ENCODE assay signal across 32 mouse cellular contexts in the genomic region with DNA sequence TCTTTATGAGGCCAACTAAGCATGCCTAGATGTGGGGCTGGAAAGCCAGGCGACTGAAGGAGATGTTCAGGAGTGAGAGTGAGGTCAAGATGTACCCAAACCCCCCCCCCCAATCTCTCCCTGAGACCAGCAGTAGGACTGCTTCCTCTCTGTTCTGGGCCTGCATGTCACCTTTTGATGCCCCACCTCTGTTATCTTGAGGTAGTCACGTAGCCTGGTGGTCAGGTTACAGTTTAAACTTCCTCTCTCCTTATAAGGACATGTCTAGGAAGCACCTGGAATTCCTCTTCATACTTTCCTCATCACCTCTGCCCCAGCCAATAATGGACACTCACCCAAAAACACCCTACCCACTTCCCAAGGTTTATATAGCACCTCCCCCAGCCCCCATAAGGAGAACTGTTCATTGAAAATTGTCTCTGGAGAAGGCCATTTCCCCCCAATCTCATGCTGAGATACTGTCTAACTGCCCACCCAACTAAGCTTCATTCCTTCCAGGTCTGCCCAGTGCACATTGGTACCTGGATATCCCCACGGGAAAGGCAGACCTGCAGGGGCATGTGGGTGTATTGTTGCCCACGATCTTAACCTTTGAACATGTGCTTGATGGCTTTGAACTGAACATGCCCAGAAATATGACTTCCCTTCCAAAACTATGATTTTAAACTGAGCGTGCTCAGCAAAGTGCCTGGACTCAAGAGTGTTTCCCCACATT. TPM values are rescaled to one million over a fixed set of nuclear protein-coding genes. Genes with fewer than 3 reads are reported as not detected.
"Had no signal": no experiment of that assay in that cellular context is flagged by ENCODE, and none has a peak within 500 bp of the region (broad histone marks: within the 10 kb centered on the region; RNA-seq: fewer than 3 reads in every experiment).

No protein-coding gene starts in this region.

- H3K9me3 ChIP-seq: heart, embryonic 10.5 days; heart, embryonic 12.5 days; hindbrain, embryonic 13.5 days; hindbrain, embryonic 15.5 days; limb, embryonic 10.5 days; limb, embryonic 12.5 days had no signal

- ATAC-seq: forebrain, postnatal 0 days; hindbrain, postnatal 0 days had no signal

- H3K27ac ChIP-seq: heart, embryonic 10.5 days; hindbrain, embryonic 13.5 days; hindbrain, embryonic 15.5 days; hindbrain, postnatal 0 days; limb, embryonic 10.5 days; limb, embryonic 12.5 days had no signal

- H3K9ac ChIP-seq: forebrain, postnatal 0 days; heart, embryonic 12.5 days; hindbrain, embryonic 13.5 days; hindbrain, embryonic 15.5 days; limb, embryonic 12.5 days had no signal

- H3K36me3 ChIP-seq: heart, embryonic 10.5 days; heart, embryonic 12.5 days; hindbrain, embryonic 13.5 days; hindbrain, embryonic 15.5 days; limb, embryonic 10.5 days; limb, embryonic 12.5 days had no signal

- H3K4me3 ChIP-seq: heart, embryonic 10.5 days; heart, embryonic 12.5 days; hindbrain, embryonic 13.5 days; hindbrain, embryonic 15.5 days; limb, embryonic 10.5 days; limb, embryonic 12.5 days had no signal

- H3K27me3 ChIP-seq: heart, embryonic 12.5 days; hindbrain, embryonic 13.5 days; hindbrain, embryonic 15.5 days; limb, embryonic 12.5 days had no signal

- H3K4me2 ChIP-seq: heart, embryonic 12.5 days; hindbrain, embryonic 13.5 days; hindbrain, embryonic 15.5 days; limb, embryonic 12.5 days; liver, embryonic 11.5 days had no signal

- DNase-seq: forebrain, postnatal 0 days; gastrocnemius, postnatal 14 days; gastrocnemius, postnatal 36 days; heart, postnatal 36 days; kidney, adult 18-20 months; kidney, adult 8-10 months; kidney, postnatal 10 days; kidney, postnatal 25 days; kidney, postnatal 4 days; layer of hippocampus, adult 9-11 months; layer of hippocampus, postnatal 36 days; liver had no signal

- H3K4me1 ChIP-seq: heart, embryonic 10.5 days; hindbrain, embryonic 13.5 days; hindbrain, embryonic 15.5 days; limb, embryonic 10.5 days had no signal

RNA-seq across cellular contexts. Expression of a gene that starts 17.1 kb away (rescaled TPM):
- total RNA-seq: gastrocnemius, adult 18-20 months; gastrocnemius, adult 8-10 months; gastrocnemius, postnatal 14 days; gastrocnemius, postnatal 36 days; heart, adult 18-20 months; heart, adult 8-10 months; heart, postnatal 10 days; heart, postnatal 36 days; hematopoietic stem cell, adult 5-6 weeks; hindbrain, postnatal 0 days; layer of hippocampus, postnatal 14 days; layer of hippocampus, postnatal 36 days had no signal
- polyA plus RNA-seq: forebrain, postnatal 0 days; gonadal fat pad, adult 2 months; heart, embryonic 10.5 days; heart, embryonic 12.5 days; heart, embryonic 14.5 days; heart, embryonic 16.5 days; hindbrain, embryonic 13.5 days; hindbrain, embryonic 15.5 days; hindbrain, postnatal 0 days; kidney, embryonic 14.5 days; kidney, embryonic 16.5 days; liver, embryonic 11.5 days had no signal
